Mouse (Mus musculus) ES-E14 (cell line): ENCODE measurements around the gene Runx3. TPM values are rescaled to one million over a fixed set of nuclear protein-coding genes. Genes with fewer than 3 reads are reported as not detected.

Experiments used
- DNase-seq: peaks from one replicate; pipeline ENCODE4 v3.0.0-alpha.2; 2013; ENCODE audit warnings: low read depth, low spot score
- H3K27ac ChIP-seq: 2 replicates; pipeline ENCODE4 v1.5.1; 2012; ENCODE audit warnings: low read depth, mild to moderate bottlenecking, low read length, moderate library complexity, mixed read lengths; ENCODE audit not compliant: poor library complexity, insufficient read depth, severe bottlenecking
- H3K36me3 ChIP-seq: 2 replicates; pipeline ENCODE4 v1.6.1; 2012; ENCODE audit warnings: mild to moderate bottlenecking, low read length, moderate library complexity, mixed read lengths; ENCODE audit not compliant: control insufficient read depth, poor library complexity, insufficient read depth, severe bottlenecking
- H3K4me1 ChIP-seq, 2 experiments: fragments of 150-350 bp in 1 of 2; sonication (generic) in 1 of 2; 2 replicates each; pipeline ENCODE4 v1.6.1; 2012; ENCODE audit warnings: low read length in 2 of 2, mild to moderate bottlenecking in 1 of 2, mixed read lengths in 1 of 2; ENCODE audit not compliant: control insufficient read depth in 2 of 2, insufficient read depth in 2 of 2, poor library complexity in 1 of 2
- H3K4me3 ChIP-seq, 2 experiments: fragments of 150-350 bp in 1 of 2; sonication (generic) in 1 of 2; 2 replicates each; pipeline ENCODE4 v1.5.1; 2012; ENCODE audit warnings: low read length in 2 of 2, low read depth in 1 of 2, mild to moderate bottlenecking in 1 of 2, mixed read lengths in 1 of 2; ENCODE audit not compliant: insufficient read depth in 1 of 2, poor library complexity in 1 of 2, severe bottlenecking in 1 of 2
- H3K9ac ChIP-seq: 2 replicates; pipeline ENCODE4 v1.6.1; 2012; ENCODE audit warnings: low read depth, mild to moderate bottlenecking, low read length, mixed read lengths; ENCODE audit not compliant: poor library complexity, insufficient read depth, severe bottlenecking
- H3K9me3 ChIP-seq: fragments of 150-350 bp; sonication (generic); 2 replicates; pipeline ENCODE4 v1.6.1; 2012; ENCODE audit warnings: low read depth, mild to moderate bottlenecking, low read length; ENCODE audit not compliant: control insufficient read depth, insufficient read depth
- CHD2 ChIP-seq: IDR thresholded peaks from 2 replicates; pipeline ENCODE4 v1.6.1; 2014; ENCODE audit warnings: mild to moderate bottlenecking, low read depth, low read length, inconsistent platforms
- HCFC1 ChIP-seq: IDR thresholded peaks from 2 replicates; pipeline ENCODE4 v1.6.1; 2012; ENCODE audit warnings: low read length, inconsistent platforms, borderline replicate concordance; ENCODE audit not compliant: insufficient read depth
- MAFK ChIP-seq: IDR thresholded peaks from 2 replicates; pipeline ENCODE4 v1.6.1; 2014; ENCODE audit warnings: mild to moderate bottlenecking, low read depth, low read length, inconsistent platforms; ENCODE audit not compliant: insufficient read depth
- ZC3H11A ChIP-seq: IDR thresholded peaks from 2 replicates; pipeline ENCODE4 v1.6.1; 2012; ENCODE audit warnings: low read depth, mild to moderate bottlenecking, inconsistent platforms, low read length, borderline replicate concordance
- ZNF384 ChIP-seq: IDR thresholded peaks from 2 replicates; pipeline ENCODE4 v1.6.1; 2012; ENCODE audit warnings: low read depth, low read length, inconsistent platforms
- in situ Hi-C, 2 experiments: fragments of 600-800 bp; cut with MboI; formaldehyde crosslinking; loops; one replicate each; pipeline ENCODE4 v1.15.1; 2025; ENCODE audit warnings: low sequenced_read_pairs in 2 of 2, inconsistent platforms in 1 of 2; ENCODE audit not compliant: unreplicated experiment in 2 of 2
- total RNA-seq: library from RNA; depleted of rRNA; stranded (reverse); fragments of 300-350 nt; gene quantifications from 2 replicates; pipeline ENCODE4 v1.2.3, GENCODE M21; 2012

The Runx3 gene
- total RNA-seq, 1 experiment: 0.49 TPM

GRCm38 (mm10) chr4:135203279-135203678 is 82.8 kb downstream of the Runx3 start:
- Histone ChIP-seq H3K4me3 (no peak overlapping the region), H3K36me3 (no peaks in the 10 kb centered on the region), H3K27ac (no peak overlapping the region), H3K4me1 (peaks cover 0 to 6% of the 10 kb centered on the region in 2 experiments; a peak in 2 of 4 replicates), H3K9me3 (no peaks in the 10 kb centered on the region), H3K9ac (no peak overlapping the region)
- TF ChIP-seq HCFC1 (no peak), ZC3H11A (no peak), ZNF384 (no peak), MAFK (no peak), CHD2 (no peak)
- no peak for DNase-seq
- in situ Hi-C loops: no loop called here

DNA sequence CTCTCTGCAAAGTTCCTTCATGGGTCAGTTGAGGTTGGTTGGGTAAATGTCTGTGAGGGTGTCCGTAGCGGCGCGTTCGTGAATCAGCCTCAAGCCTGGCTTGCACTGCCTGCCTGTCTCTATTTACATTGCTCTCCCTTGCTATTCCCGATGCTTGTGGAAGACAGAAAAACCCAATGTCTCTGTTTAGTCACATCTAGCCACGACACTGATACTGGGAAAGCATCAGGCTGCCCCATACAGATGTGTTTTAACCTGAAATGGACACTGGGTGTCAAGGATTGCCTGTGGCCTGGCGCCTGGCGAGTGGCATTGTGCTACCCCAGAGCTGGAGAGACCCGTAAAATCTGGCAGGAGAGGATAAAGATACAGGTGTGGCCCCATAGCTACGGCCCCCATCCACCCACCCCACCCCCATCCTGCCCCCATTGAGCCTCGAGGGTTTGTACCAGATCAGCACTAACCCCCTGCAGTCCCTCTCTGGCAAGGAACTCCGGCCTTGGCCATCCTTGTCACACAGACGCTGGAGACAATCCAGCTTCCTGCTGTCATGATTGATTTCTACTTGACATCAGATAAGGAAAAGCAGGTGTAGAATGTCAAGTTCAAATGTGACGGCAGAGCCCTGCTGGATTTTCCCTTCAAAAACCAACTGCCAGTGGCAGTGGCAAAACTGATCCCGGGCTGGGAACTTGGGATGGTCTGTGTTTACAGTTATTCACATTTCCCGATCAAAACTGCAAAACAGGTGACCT is 83.5 kb downstream of the Runx3 start:
- in situ Hi-C loops: no loop called here

GRCm38 (mm10) chr4:135204666-135205065 is 84.2 kb downstream of the Runx3 start:
- in situ Hi-C loops: loop anchor here in 1 of 2 experiments (5.0 kb wide), 1 partner anchor 262 kb away; no protein-coding TSS in a partner anchor
- DNase-seq: no peak
- no peak for TF ChIP-seq CHD2
- TF ChIP-seq MAFK: no peak
- no peak for TF ChIP-seq ZNF384
- no peak for TF ChIP-seq ZC3H11A
- no peak for TF ChIP-seq HCFC1

More for the DNA sequence above, 83.5 kb downstream of the Runx3 start:
- Histone ChIP-seq H3K9ac (no peak overlapping the region), H3K9me3 (no peaks in the 10 kb centered on the region), H3K27ac (no peak overlapping the region), H3K4me1 (peaks cover 0 to 6% of the 10 kb centered on the region in 2 experiments; a peak in 2 of 4 replicates), H3K36me3 (no peaks in the 10 kb centered on the region), H3K4me3 (no peak overlapping the region)
- no peak for TF ChIP-seq ZC3H11A
- TF ChIP-seq CHD2: no peak
- TF ChIP-seq ZNF384: no peak
- no peak for TF ChIP-seq MAFK
- no peak for TF ChIP-seq HCFC1
- DNase-seq: no peak

DNA sequence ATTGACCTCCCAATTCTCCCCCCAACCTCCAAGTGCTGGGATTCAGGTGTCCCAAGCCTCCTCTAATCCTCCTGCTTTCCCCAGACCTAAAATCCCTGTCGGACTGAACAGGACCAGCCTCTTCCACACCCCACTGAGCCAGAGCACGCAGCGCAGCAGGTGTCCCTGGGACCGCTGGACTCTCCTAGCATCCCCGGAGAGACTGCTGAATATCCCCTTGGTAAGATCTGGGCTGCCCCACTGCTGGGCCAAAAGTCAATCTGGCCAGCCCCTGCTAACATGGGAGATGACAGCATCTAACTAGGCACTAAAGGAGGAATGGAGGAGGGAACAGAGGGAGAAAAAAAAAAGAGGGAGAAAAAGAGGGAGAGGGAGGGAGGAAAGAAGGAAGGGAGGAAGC is 84.8 kb downstream of the Runx3 start:
- DNase-seq: no peak
- H3K9ac ChIP-seq: no peak overlapping the region

More at GRCm38 (mm10) chr4:135204666-135205065, 84.2 kb downstream of the Runx3 start:
- no peaks in the 10 kb centered on the region for H3K36me3 ChIP-seq
- H3K27ac ChIP-seq: no peak overlapping the region
- H3K4me3 ChIP-seq: no peak overlapping the region
- no peaks in the 10 kb centered on the region for H3K9me3 ChIP-seq
- H3K4me1 ChIP-seq: peaks cover 0 to 6% of the 10 kb centered on the region in 2 experiments; a peak in 2 of 4 replicates
- H3K9ac ChIP-seq: no peak overlapping the region

More for the DNA sequence above, 84.8 kb downstream of the Runx3 start:
- H3K36me3 ChIP-seq: no peaks in the 10 kb centered on the region
- peaks cover 0 to 6% of the 10 kb centered on the region in 2 experiments; a peak in 2 of 4 replicates for H3K4me1 ChIP-seq
- H3K4me3 ChIP-seq: no peak overlapping the region
- H3K9me3 ChIP-seq: no peaks in the 10 kb centered on the region
- TF ChIP-seq ZNF384: no peak
- TF ChIP-seq HCFC1: no peak
- TF ChIP-seq CHD2: no peak
- TF ChIP-seq MAFK: no peak
- no peak for TF ChIP-seq ZC3H11A
- H3K27ac ChIP-seq: no peak overlapping the region
- in situ Hi-C loops: loop anchor here in 1 of 2 experiments (5.0 kb wide), 1 partner anchor 263 kb away; no protein-coding TSS in a partner anchor
